Mouse (Mus musculus): ENCODE results near the gene Fat3. TPM values are rescaled to one million over a fixed set of nuclear protein-coding genes. Genes with fewer than 3 reads are reported as not detected.

Gene Fat3
- polyA plus RNA-seq, 1 experiment from 2014 or later: 11.3 TPM

DNA sequence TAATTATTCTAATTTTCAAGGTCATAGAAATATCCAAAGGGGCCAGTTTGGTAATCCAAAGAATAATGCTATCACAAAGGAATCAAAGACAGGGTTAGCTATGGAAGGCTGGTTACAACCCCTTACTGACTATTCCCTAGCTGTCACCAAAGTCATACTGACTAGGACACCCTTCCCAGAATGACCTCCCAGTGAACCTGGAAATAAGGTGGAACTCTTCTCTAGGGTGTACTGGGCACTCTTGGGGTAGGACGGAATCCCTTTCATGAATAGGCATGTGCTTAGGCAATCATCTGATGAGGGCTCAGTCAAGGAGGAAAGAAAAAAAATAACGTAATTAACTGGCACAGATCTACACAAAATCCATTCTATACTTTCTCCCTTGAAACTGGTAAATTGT is 196.1 kb downstream of the Fat3 start:
- Histone ChIP-seq H3K27me3 (no peaks in the 10 kb centered on the region), H3K9me3 (no peaks in the 10 kb centered on the region), H3K9ac (no peak overlapping the region), H3K4me2 (no peak overlapping the region), H3K36me3 (no peaks in the 10 kb centered on the region), H3K4me3 (no peak overlapping the region), H3K4me1 (replicated peaks) (peaks cover 44% of the 10 kb centered on the region), H3K27ac (replicated peaks) (0 out of 2 replicates have a peak overlapping the region, but pooled peaks have one; percentile 34)
- 45% methylated on average over 2 of the region's 2 CpGs for WGBS
- ATAC-seq (ENCODE audit: low read depth): 0 out of 2 replicates have a peak, but pooled peaks have one; percentile 54

DNA sequence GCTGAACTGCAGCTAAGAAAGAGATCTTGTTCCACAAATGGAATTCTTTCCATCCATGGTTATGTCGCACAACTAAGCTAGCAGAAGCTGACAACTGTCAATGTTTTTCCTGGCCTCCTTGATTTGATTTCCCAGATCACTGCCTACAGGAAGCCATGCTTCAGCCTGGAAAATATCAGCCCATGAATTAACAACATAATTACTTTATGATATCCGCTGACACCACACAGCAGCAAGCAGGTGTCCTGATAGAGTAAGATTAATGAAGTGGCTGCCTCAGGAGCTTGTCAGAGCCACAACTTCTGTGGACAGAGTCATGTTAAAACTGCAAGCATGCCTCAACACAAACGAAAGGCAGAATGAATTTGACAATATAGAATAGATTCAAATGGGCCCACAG is 198.6 kb downstream of the Fat3 start:
- Histone ChIP-seq H3K4me2 (no peak overlapping the region), H3K27me3 (no peaks in the 10 kb centered on the region), H3K9ac (no peak overlapping the region), H3K4me3 (no peak overlapping the region), H3K27ac (replicated peaks) (no peak overlapping the region), H3K9me3 (no peaks in the 10 kb centered on the region), H3K36me3 (no peaks in the 10 kb centered on the region), H3K4me1 (replicated peaks) (peaks cover 48% of the 10 kb centered on the region)
- WGBS: 64% methylated on average over 3 of the region's 3 CpGs
- ATAC-seq (ENCODE audit: low read depth): no peak

DNA sequence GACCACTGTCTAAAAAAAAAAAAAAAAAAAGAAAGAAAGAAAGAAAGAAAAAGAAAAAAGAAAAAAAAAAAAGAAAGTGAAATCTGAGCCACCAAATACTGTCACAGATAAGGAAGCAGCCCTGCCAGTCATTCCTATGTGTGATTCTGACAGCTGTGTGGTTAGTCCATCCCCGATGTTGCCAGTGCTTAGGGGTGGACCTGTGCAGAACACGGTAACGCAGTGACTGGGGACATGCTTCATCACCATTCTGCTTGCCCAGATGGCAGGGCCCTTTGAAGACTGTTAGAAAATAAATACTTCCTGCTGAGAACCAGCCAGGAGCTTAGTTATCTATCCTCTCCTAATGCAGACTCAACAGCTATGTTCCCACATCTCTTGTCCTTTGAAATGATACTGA is 203.2 kb downstream of the Fat3 start:
- ATAC-seq (ENCODE audit: low read depth): no peak

DNA sequence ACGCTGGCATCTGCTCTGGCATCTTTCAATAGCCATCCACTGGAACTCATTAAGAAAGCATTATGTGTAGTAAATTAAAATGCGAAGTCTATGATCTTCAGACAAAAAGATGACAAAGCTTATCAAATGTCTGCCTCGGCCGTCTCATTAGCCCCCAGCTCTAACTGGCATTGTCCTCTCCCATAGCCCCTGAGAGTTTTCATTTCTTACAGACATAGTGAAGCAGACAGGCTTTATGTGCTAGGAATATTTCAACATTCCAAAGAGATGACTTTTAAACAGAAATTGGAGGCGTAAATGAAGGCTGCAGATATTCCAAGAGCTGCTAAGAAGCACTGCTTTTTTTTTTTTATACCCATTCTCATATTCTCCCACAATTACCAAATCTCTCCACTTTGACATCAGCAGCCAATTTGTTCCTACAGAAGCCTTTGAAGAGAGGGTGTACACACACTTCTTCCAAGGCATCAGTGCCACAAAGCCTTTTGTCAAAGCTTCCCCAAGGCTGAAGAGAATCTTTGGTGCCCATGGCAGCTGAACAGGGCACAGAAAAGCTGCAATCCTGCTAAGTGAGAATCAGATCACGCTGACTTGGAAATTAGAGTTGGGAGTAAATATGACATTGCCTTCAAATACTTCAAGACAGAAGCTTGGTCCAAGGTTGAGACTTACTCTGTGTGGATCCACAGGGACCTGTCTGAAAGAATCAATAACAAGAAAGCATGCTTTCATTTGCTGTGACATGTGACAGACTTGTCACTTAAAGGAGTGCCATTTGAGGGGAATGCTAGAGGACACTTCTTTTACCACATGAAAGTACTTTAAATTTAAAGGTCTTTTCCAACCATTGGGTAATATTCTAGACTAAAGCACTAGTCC is 206.9 kb downstream of the Fat3 start:
- ATAC-seq (ENCODE audit: low read depth): peak; percentile 51; the same call in 1 of the 2 replicates
- peaks cover 29% of the 10 kb centered on the region for H3K4me1 ChIP-seq (replicated peaks)
- H3K9ac ChIP-seq: no peak overlapping the region
- H3K36me3 ChIP-seq: no peaks in the 10 kb centered on the region
- WGBS: 56% methylated on average over 6 of the region's 6 CpGs
- H3K4me2 ChIP-seq: no peak overlapping the region
- no peaks in the 10 kb centered on the region for H3K27me3 ChIP-seq
- H3K4me3 ChIP-seq: no peak overlapping the region
- peak overlapping the region; percentile 61; the same call in 1 of the 2 replicates for H3K27ac ChIP-seq (replicated peaks)
- H3K9me3 ChIP-seq: no peaks in the 10 kb centered on the region

More for the DNA sequence above, 203.2 kb downstream of the Fat3 start:
- Histone ChIP-seq H3K4me2 (no peak overlapping the region), H3K4me3 (no peak overlapping the region), H3K36me3 (no peaks in the 10 kb centered on the region), H3K27me3 (no peaks in the 10 kb centered on the region), H3K27ac (replicated peaks) (no peak overlapping the region), H3K9me3 (no peaks in the 10 kb centered on the region), H3K9ac (no peak overlapping the region), H3K4me1 (replicated peaks) (peaks cover 31% of the 10 kb centered on the region)
- 50% methylated on average over 3 of the region's 3 CpGs for WGBS

DNA sequence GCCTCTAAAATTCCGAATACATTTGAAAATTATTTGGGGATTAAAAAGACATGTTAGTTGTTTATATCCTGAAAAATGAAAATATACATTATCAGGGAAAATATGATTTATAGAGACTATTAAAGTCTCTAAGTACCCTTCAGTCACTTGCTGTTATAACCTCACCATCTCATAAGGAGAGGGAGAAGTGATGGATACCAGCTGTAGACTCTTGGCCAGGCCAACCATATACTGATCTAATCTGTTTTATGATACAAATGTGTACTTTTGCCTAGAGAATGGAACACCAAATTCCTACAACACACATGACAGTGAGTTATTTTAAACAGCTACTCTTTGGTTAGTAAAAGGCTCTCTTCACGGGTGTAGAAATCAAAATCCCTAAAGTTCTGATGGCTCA is 208.6 kb downstream of the Fat3 start:
- no peak for ATAC-seq (ENCODE audit: low read depth)

DNA sequence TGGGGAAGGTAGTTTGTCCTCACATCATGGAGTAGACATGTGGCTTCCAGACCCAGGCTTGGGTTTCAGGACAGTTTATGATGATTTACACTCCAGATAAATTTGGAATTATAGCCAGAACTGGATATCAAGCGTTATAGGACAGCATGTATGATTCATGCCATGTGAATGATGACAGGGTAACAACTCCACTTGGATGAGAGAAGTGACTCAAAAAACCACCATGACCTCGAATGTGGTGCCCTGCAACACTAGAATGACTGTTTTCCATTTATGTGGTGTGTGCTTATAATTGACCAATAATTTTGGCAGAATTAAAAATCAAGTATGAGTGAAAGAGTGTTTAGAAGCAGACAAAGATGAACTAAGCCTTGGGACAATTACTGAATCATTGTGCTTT is 210.2 kb downstream of the Fat3 start:
- Histone ChIP-seq H3K27ac (replicated peaks) (no peak overlapping the region), H3K9ac (no peak overlapping the region), H3K4me3 (no peak overlapping the region), H3K9me3 (no peaks in the 10 kb centered on the region), H3K4me1 (replicated peaks) (peaks cover 24% of the 10 kb centered on the region), H3K36me3 (no peaks in the 10 kb centered on the region), H3K27me3 (no peaks in the 10 kb centered on the region), H3K4me2 (no peak overlapping the region)
- WGBS: 92% methylated on average over 2 of the region's 2 CpGs
- ATAC-seq (ENCODE audit: low read depth): no peak

More for the DNA sequence above, 208.6 kb downstream of the Fat3 start:
- no peak overlapping the region for H3K4me2 ChIP-seq
- H3K27me3 ChIP-seq: no peaks in the 10 kb centered on the region
- H3K27ac ChIP-seq (replicated peaks): no peak overlapping the region
- no peaks in the 10 kb centered on the region for H3K9me3 ChIP-seq
- 80% methylated on average over 2 of the region's 2 CpGs for WGBS
- no peak overlapping the region for H3K9ac ChIP-seq
- peaks cover 24% of the 10 kb centered on the region for H3K4me1 ChIP-seq (replicated peaks)
- no peaks in the 10 kb centered on the region for H3K36me3 ChIP-seq
- no peak overlapping the region for H3K4me3 ChIP-seq

DNA sequence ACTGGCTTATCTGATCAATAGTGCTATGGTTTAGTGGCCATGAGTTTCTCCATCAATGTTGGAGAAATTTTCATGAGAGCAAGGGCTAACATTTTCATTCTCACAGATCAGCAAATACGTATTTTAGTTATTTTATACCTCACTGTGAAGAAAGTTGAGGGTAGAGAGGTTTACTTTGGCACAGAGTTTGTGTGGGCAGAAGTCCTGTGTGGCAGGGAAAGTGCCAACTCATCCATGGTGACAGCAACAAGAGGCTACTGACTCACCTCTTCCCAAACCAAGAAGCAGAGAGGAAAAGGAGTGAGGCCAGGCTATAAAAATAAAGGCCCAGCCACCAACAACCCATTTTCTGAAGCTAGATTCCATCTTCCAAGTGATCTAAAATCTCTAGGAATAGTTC is 218.1 kb downstream of the Fat3 start:
- no peak overlapping the region for H3K9ac ChIP-seq
- WGBS: 92% methylated on average over 1 of the region's 1 CpGs
- H3K4me3 ChIP-seq: no peak overlapping the region
- peaks cover 10% of the 10 kb centered on the region for H3K4me1 ChIP-seq (replicated peaks)
- no peaks in the 10 kb centered on the region for H3K9me3 ChIP-seq
- H3K4me2 ChIP-seq: no peak overlapping the region
- H3K27me3 ChIP-seq: no peaks in the 10 kb centered on the region
- H3K27ac ChIP-seq (replicated peaks): no peak overlapping the region
- no peak for ATAC-seq (ENCODE audit: low read depth)
- no peaks in the 10 kb centered on the region for H3K36me3 ChIP-seq

DNA sequence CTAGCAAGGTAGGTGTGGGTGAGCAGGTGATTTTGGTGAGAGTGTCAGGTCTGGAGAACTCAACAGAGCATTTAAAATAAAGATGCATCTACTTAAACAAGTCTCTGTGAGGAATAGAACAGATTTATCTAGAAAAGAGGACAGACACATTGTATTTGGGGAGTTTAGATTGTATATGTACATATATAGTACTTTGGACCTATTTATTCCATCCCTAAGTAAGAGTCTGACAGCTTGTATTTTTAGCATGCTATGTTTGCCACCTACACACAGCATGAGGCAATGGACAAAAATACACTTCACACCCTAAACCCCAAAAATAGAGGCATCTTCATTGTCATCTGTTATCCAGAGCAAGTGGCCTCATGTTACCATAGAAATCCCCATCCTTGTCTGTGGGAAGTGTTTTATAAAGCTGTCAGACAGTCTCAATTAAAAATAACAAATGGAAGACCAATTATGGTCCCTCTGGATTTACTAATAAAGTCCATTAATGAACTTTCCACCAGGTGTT is 218.7 kb downstream of the Fat3 start:
- Histone ChIP-seq H3K27me3 (no peaks in the 10 kb centered on the region), H3K4me2 (no peak overlapping the region), H3K9me3 (no peaks in the 10 kb centered on the region), H3K4me3 (no peak overlapping the region), H3K36me3 (no peaks in the 10 kb centered on the region), H3K4me1 (replicated peaks) (peaks cover 10% of the 10 kb centered on the region), H3K27ac (replicated peaks) (no peak overlapping the region), H3K9ac (no peak overlapping the region)
- no peak for ATAC-seq (ENCODE audit: low read depth)

DNA sequence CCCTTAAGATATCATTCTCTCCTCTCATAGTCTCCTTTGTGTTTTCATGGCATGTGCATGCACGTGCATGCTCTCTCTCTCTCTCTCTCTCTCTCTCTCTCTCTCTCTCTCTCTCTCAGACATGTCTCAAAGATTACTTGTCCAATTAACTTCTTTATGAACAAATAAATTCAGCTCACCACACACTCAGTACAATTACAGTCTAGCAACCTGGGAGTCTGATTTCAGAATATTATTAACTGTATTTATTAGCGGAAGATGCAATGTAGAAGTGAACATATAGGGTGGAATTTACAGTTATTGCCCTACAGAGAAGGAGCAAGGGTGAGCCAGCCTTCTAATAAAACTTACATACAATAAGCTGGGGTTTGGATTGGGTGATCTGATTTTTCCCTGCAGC is 225.5 kb downstream of the Fat3 start:
- 44% methylated on average over 2 of the region's 2 CpGs for WGBS
- H3K9me3 ChIP-seq: no peaks in the 10 kb centered on the region
- peaks cover 29% of the 10 kb centered on the region for H3K4me1 ChIP-seq (replicated peaks)
- no peak overlapping the region for H3K4me3 ChIP-seq
- H3K36me3 ChIP-seq: no peaks in the 10 kb centered on the region
- peak overlapping the region; percentile 83 for H3K27ac ChIP-seq (replicated peaks)
- H3K9ac ChIP-seq: no peak overlapping the region
- ATAC-seq (ENCODE audit: low read depth): peak; percentile 64
- H3K27me3 ChIP-seq: no peaks in the 10 kb centered on the region
- no peak overlapping the region for H3K4me2 ChIP-seq

DNA sequence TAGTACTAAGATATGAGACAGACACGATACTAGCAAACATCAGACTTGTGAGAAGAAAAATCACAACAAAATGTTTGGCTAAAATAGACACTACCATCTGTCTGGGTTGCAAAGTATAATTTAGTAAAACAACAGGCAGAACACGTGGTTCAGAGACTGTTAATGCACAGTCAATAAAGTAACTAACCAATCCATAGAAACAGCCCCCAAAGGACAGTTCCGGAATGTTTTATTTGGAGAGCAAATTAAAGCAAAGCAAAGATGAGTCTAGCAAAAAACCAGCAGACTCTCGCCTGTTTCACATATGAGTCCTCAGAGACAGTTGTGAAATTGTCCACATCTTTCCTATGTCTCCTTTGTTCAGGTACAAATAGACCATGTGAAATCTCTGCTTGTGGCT is 227.0 kb downstream of the Fat3 start:
- WGBS: 41% methylated on average over 4 of the region's 4 CpGs
- 0 out of 2 replicates have a peak, but pooled peaks have one; percentile 13 for ATAC-seq (ENCODE audit: low read depth)
- Histone ChIP-seq H3K4me2 (no peak overlapping the region), H3K36me3 (no peaks in the 10 kb centered on the region), H3K4me1 (replicated peaks) (peaks cover 35% of the 10 kb centered on the region), H3K4me3 (no peak overlapping the region), H3K27ac (replicated peaks) (peak overlapping the region; percentile 83), H3K9me3 (no peaks in the 10 kb centered on the region), H3K27me3 (no peaks in the 10 kb centered on the region), H3K9ac (no peak overlapping the region)

DNA sequence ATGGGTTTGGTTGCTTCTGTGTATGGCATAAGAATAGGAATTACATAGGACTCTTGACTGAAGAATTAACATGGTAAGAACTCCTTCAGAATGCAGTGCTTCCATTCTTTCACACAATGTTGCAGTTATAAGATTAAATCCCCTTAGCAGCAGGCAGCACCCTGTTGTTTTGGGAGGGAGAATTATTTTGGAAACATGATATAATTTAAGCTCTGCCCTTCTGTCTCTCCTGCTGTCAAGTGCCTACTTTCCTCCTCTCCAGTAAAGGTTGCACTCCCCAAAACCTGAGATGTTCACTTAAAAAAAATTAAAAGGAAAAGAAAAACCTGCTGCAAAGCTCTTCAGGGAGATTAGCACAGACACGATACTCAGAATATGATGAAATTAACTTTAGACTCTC is 228.3 kb downstream of the Fat3 start:
- no peak overlapping the region for H3K4me2 ChIP-seq
- H3K4me3 ChIP-seq: no peak overlapping the region
- H3K4me1 ChIP-seq (replicated peaks): peaks cover 35% of the 10 kb centered on the region
- 93% methylated on average over 1 of the region's 1 CpGs for WGBS
- H3K27ac ChIP-seq (replicated peaks): no peak overlapping the region
- H3K27me3 ChIP-seq: no peaks in the 10 kb centered on the region
- H3K36me3 ChIP-seq: no peaks in the 10 kb centered on the region
- no peak for ATAC-seq (ENCODE audit: low read depth)
- no peak overlapping the region for H3K9ac ChIP-seq
- no peaks in the 10 kb centered on the region for H3K9me3 ChIP-seq

DNA sequence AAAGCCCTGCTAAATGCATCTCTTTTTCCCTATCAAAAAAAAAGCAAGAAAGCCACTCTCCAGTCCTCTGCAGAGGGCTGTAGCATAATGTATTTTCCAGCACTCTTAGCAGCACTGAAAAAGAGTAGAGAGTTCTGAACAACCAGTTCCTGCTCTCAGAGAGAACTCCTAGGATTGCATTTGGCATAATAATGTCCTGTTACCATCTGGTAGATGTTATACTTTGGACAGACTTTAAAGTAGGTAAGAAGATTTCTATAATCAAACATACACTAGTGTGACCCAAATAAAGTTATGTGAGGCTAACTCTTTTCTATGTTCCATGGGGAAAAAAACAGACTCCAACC is 230.3 kb downstream of the Fat3 start:
- no peaks in the 10 kb centered on the region for H3K27me3 ChIP-seq
- no peaks in the 10 kb centered on the region for H3K36me3 ChIP-seq
- peaks cover 24% of the 10 kb centered on the region for H3K4me1 ChIP-seq (replicated peaks)
- no peak overlapping the region for H3K4me2 ChIP-seq
- no peak overlapping the region for H3K27ac ChIP-seq (replicated peaks)
- no peaks in the 10 kb centered on the region for H3K9me3 ChIP-seq
- no peak overlapping the region for H3K9ac ChIP-seq
- ATAC-seq (ENCODE audit: low read depth): no peak
- H3K4me3 ChIP-seq: no peak overlapping the region
